Mouse (Mus musculus): Measurements from ENCODE around the gene Atp1b1. TPM values are rescaled to one million over a fixed set of nuclear protein-coding genes. Genes with fewer than 3 reads are reported as not detected.

The Atp1b1 gene
- polyA plus RNA-seq, 1 experiment from 2014 or later, result 101 TPM

GRCm38 (mm10) chr1:164473398-164473797 lies 15.2 kb upstream of the Atp1b1 start:
- peak; percentile 32 for DNase-seq (ENCODE audit: low spot score)
- H3K4me3 ChIP-seq (ENCODE audit: low read depth, low read length), result no peak overlapping the region
- H3K9me3 ChIP-seq (ENCODE audit: control insufficient read depth, low read length), result no peaks in the 10 kb centered on the region
- no peak overlapping the region for H3K4me2 ChIP-seq (ENCODE audit: low read length)
- no peaks in the 10 kb centered on the region for H3K27me3 ChIP-seq (replicated peaks; ENCODE audit: control insufficient read depth, insufficient read depth, low read length)
- ATAC-seq (replicated peaks; ENCODE audit: low FRiP score, low TSS enrichment, low read depth), result no peak
- no peak overlapping the region for H3K27ac ChIP-seq (ENCODE audit: low read depth)
- no peaks in the 10 kb centered on the region for H3K36me3 ChIP-seq (ENCODE audit: control insufficient read depth, insufficient read depth, low read length)
- no peaks in the 10 kb centered on the region; the same call in 1 of the 2 replicates for H3K4me1 ChIP-seq (replicated peaks; ENCODE audit: control insufficient read depth, insufficient read depth, low read length)
- H3K9ac ChIP-seq (ENCODE audit: low read length), result no peak overlapping the region
- 91% methylated on average over 7 of the region's 7 CpGs for WGBS

- Histone ChIP-seq H3K36me3 (ENCODE audit: control insufficient read depth, insufficient read depth, low read length) (no peaks in the 10 kb centered on the region), H3K4me3 (ENCODE audit: low read depth, low read length) (no peak overlapping the region), H3K9ac (ENCODE audit: low read length) (no peak overlapping the region), H3K4me1 (replicated peaks; ENCODE audit: control insufficient read depth, insufficient read depth, low read length) (no peaks in the 10 kb centered on the region; the same call in 1 of the 2 replicates), H3K27me3 (replicated peaks; ENCODE audit: control insufficient read depth, insufficient read depth, low read length) (no peaks in the 10 kb centered on the region), H3K9me3 (ENCODE audit: control insufficient read depth, low read length) (no peaks in the 10 kb centered on the region), H3K27ac (ENCODE audit: low read depth) (no peak overlapping the region), H3K4me2 (ENCODE audit: low read length) (no peak overlapping the region)
- DNase-seq (ENCODE audit: low spot score) (peak; percentile 44), ATAC-seq (replicated peaks; ENCODE audit: low FRiP score, low TSS enrichment, low read depth) (no peak)
- 85% methylated on average over 5 of the region's 5 CpGs for WGBS
Observed at GRCm38 (mm10) chr1:164471632-164472031, 13.5 kb upstream of the Atp1b1 start.

DNA sequence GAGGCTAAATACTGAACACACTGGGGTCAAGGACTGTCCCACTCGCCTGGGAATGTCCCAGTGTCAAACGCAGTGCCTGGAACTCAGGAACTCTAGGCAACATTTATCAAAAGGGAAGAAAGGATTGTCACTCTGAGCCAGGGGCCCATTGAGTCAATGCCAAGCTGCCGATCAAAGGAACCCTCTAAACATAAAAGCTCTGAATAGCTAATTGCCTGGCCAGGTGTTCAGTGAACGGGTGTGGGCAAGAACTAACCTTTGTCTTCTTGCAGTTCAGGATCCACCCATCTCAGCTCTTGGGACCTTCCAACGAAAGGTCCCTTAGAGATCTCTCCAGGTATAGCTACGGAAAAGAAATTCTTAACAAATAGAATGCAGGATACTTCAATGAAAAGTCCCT lies 12.8 kb upstream of the Atp1b1 start:
- no peak for ATAC-seq (replicated peaks; ENCODE audit: low FRiP score, low TSS enrichment, low read depth)

GRCm38 (mm10) chr1:164468329-164468728 lies 10.2 kb upstream of the Atp1b1 start:
- no peak for DNase-seq (ENCODE audit: low spot score)
- Histone ChIP-seq H3K36me3 (ENCODE audit: control insufficient read depth, insufficient read depth, low read length) (no peaks in the 10 kb centered on the region), H3K27me3 (replicated peaks; ENCODE audit: control insufficient read depth, insufficient read depth, low read length) (no peaks in the 10 kb centered on the region), H3K4me1 (replicated peaks; ENCODE audit: control insufficient read depth, insufficient read depth, low read length) (no peaks in the 10 kb centered on the region), H3K9me3 (ENCODE audit: control insufficient read depth, low read length) (no peaks in the 10 kb centered on the region), H3K4me2 (ENCODE audit: low read length) (no peak overlapping the region), H3K27ac (ENCODE audit: low read depth) (no peak overlapping the region), H3K4me3 (ENCODE audit: low read depth, low read length) (no peak overlapping the region), H3K9ac (ENCODE audit: low read length) (no peak overlapping the region)
- no peak for ATAC-seq (replicated peaks; ENCODE audit: low FRiP score, low TSS enrichment, low read depth)
- WGBS, result 74% methylated on average over 8 of the region's 8 CpGs

More for the DNA sequence above, 12.8 kb upstream of the Atp1b1 start:
- Histone ChIP-seq H3K4me1 (replicated peaks; ENCODE audit: control insufficient read depth, insufficient read depth, low read length) (no peaks in the 10 kb centered on the region; the same call in 1 of the 2 replicates), H3K9me3 (ENCODE audit: control insufficient read depth, low read length) (no peaks in the 10 kb centered on the region), H3K9ac (ENCODE audit: low read length) (no peak overlapping the region), H3K27ac (ENCODE audit: low read depth) (no peak overlapping the region), H3K4me3 (ENCODE audit: low read depth, low read length) (no peak overlapping the region), H3K36me3 (ENCODE audit: control insufficient read depth, insufficient read depth, low read length) (no peaks in the 10 kb centered on the region), H3K27me3 (replicated peaks; ENCODE audit: control insufficient read depth, insufficient read depth, low read length) (no peaks in the 10 kb centered on the region), H3K4me2 (ENCODE audit: low read length) (no peak overlapping the region)
- no peak for DNase-seq (ENCODE audit: low spot score)
- 69% methylated on average over 6 of the region's 6 CpGs for WGBS

GRCm38 (mm10) chr1:164467406-164467805 lies 9.3 kb upstream of the Atp1b1 start:
- WGBS, result 90% methylated on average over 10 of the region's 10 CpGs
- DNase-seq (ENCODE audit: low spot score) (no peak), ATAC-seq (replicated peaks; ENCODE audit: low FRiP score, low TSS enrichment, low read depth) (no peak)
- no peak overlapping the region for H3K4me3 ChIP-seq (ENCODE audit: low read depth, low read length)
- H3K9me3 ChIP-seq (ENCODE audit: control insufficient read depth, low read length), result no peaks in the 10 kb centered on the region
- H3K4me2 ChIP-seq (ENCODE audit: low read length), result no peak overlapping the region
- no peak overlapping the region for H3K27ac ChIP-seq (ENCODE audit: low read depth)
- H3K9ac ChIP-seq (ENCODE audit: low read length), result no peak overlapping the region
- no peaks in the 10 kb centered on the region for H3K27me3 ChIP-seq (replicated peaks; ENCODE audit: control insufficient read depth, insufficient read depth, low read length)
- no peaks in the 10 kb centered on the region for H3K4me1 ChIP-seq (replicated peaks; ENCODE audit: control insufficient read depth, insufficient read depth, low read length)
- H3K36me3 ChIP-seq (ENCODE audit: control insufficient read depth, insufficient read depth, low read length), result no peaks in the 10 kb centered on the region

GRCm38 (mm10) chr1:164461726-164462125 lies 3.6 kb upstream of the Atp1b1 start:
- no peaks in the 10 kb centered on the region for H3K4me1 ChIP-seq (replicated peaks; ENCODE audit: control insufficient read depth, insufficient read depth, low read length)
- H3K9me3 ChIP-seq (ENCODE audit: control insufficient read depth, low read length), result no peaks in the 10 kb centered on the region
- H3K36me3 ChIP-seq (ENCODE audit: control insufficient read depth, insufficient read depth, low read length), result no peaks in the 10 kb centered on the region
- H3K27me3 ChIP-seq (replicated peaks; ENCODE audit: control insufficient read depth, insufficient read depth, low read length), result peaks cover 15% of the 10 kb centered on the region
- DNase-seq (ENCODE audit: low spot score), result no peak
- no peak overlapping the region for H3K9ac ChIP-seq (ENCODE audit: low read length)
- no peak for ATAC-seq (replicated peaks; ENCODE audit: low FRiP score, low TSS enrichment, low read depth)
- H3K4me2 ChIP-seq (ENCODE audit: low read length), result 0 out of 2 replicates have a peak overlapping the region, but pooled peaks have one; percentile 11
- 34% methylated on average over 10 of the region's 10 CpGs for WGBS
- no peak overlapping the region for H3K4me3 ChIP-seq (ENCODE audit: low read depth, low read length)
- no peak overlapping the region for H3K27ac ChIP-seq (ENCODE audit: low read depth)

DNA sequence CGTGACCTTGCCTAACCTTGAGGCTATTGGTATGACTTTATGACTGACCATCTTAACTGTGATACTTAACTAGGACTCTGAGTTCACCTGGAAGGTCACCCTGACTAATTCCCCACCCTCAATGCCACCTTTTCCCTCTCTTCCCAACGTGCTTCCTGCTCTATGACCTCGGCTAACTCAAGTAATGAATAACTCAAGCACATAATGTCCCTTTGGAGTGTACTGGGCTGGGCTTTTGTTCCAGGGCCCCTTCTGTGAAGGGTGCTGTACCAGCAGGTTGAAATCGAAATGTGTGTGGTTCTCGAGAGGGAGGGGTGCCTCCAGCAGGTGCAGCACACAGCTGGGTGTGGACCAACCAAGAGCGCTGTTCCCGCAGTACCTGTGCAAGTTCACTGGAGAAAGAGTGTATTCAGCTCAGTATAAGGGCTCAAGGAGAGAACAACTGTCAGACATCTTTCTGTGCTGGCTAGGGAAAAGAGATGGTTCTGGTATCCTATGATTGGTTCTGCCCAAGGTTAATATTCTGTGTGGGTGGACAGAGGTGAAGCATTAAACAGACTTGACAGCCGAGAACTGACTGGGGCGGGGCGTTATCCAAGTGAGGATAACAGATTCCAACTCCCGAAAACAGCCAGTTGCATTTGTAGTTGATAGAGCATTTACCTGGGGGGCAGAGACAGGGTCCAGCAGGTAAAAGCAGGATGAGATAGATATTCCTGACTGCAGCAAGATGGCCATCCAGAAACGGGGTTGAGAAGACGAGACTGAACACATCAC lies 3.0 kb upstream of the Atp1b1 start:
- ATAC-seq (replicated peaks; ENCODE audit: low FRiP score, low TSS enrichment, low read depth), result no peak
- H3K4me2 ChIP-seq (ENCODE audit: low read length), result 0 out of 2 replicates have a peak overlapping the region, but pooled peaks have one; percentile 11
- no peak overlapping the region for H3K4me3 ChIP-seq (ENCODE audit: low read depth, low read length)
- DNase-seq (ENCODE audit: low spot score), result no peak
- 65% methylated on average over 13 of the region's 13 CpGs for WGBS
- no peak overlapping the region for H3K9ac ChIP-seq (ENCODE audit: low read length)
- H3K27me3 ChIP-seq (replicated peaks; ENCODE audit: control insufficient read depth, insufficient read depth, low read length), result peaks cover 21% of the 10 kb centered on the region
- no peak overlapping the region; the same call in 1 of the 2 replicates for H3K27ac ChIP-seq (ENCODE audit: low read depth)
- H3K4me1 ChIP-seq (replicated peaks; ENCODE audit: control insufficient read depth, insufficient read depth, low read length), result no peaks in the 10 kb centered on the region
- no peaks in the 10 kb centered on the region for H3K9me3 ChIP-seq (ENCODE audit: control insufficient read depth, low read length)
- no peaks in the 10 kb centered on the region for H3K36me3 ChIP-seq (ENCODE audit: control insufficient read depth, insufficient read depth, low read length)

DNA sequence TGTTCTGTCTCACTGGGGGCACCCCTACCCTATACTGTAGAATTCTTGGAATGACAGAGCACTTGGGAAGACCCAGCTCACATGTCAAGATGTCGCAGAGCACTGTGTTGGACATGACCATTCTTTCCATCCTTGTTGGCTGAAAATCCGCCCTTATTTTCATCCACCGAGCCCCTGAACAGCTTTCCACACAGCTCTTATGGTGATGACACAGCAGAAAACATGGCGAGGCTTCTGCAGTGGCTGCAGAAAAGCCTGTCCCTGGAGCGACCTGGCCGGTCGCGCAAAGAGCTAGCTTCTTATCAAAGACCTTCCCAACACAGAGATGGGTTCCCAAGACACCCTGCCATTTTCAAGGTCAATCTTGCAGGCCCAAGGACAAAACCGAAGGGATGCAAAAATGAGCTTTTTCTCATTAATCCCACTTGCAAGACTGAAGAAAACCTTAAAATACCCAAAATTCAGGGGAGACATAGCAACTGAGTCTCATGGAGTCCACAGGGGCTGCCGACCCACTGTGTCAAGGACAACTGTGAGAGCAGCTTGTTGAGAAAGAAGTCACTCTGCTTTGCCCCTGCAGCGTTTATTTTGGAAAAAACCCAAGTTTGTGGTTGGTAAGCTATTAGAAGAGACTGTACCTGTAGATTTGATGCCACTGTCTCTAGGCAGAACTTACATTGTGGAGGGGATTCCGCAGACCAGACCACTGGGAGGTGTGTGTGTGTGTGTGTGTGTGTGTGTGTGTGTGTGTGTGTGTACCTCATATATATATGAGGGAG lies 1.2 kb upstream of the Atp1b1 start:
- ATAC-seq (replicated peaks; ENCODE audit: low FRiP score, low TSS enrichment, low read depth), result no peak
- Histone ChIP-seq H3K27ac (ENCODE audit: low read depth) (peak overlapping the region; percentile 58), H3K9ac (ENCODE audit: low read length) (no peak overlapping the region)

More for the DNA sequence above, 1.2 kb upstream of the Atp1b1 start:
- DNase-seq (ENCODE audit: low spot score), result no peak
- H3K9me3 ChIP-seq (ENCODE audit: control insufficient read depth, low read length), result no peaks in the 10 kb centered on the region
- peak overlapping the region; percentile 63; the same call in 1 of the 2 replicates for H3K4me3 ChIP-seq (ENCODE audit: low read depth, low read length)
- no peaks in the 10 kb centered on the region for H3K36me3 ChIP-seq (ENCODE audit: control insufficient read depth, insufficient read depth, low read length)
- 57% methylated on average over 12 of the region's 12 CpGs for WGBS
- H3K4me1 ChIP-seq (replicated peaks; ENCODE audit: control insufficient read depth, insufficient read depth, low read length), result 0 out of 2 replicates have a peak, but pooled peaks cover 7% of the 10 kb centered on the region
- peaks cover 23% of the 10 kb centered on the region for H3K27me3 ChIP-seq (replicated peaks; ENCODE audit: control insufficient read depth, insufficient read depth, low read length)
- peak overlapping the region; percentile 76 for H3K4me2 ChIP-seq (ENCODE audit: low read length)

Data from intestine, embryonic 14.5 days (tissue).